Mouse (Mus musculus) intestine, embryonic 15.5 days (tissue): Measurements from ENCODE around the gene Vkorc1l1. TPM values are rescaled to one million over a fixed set of nuclear protein-coding genes. Genes with fewer than 3 reads are reported as not detected.
"Not testable (repeated sequence)": the region's sequence is repeated elsewhere in the genome, so short reads cannot be mapped to it uniquely, and the experiment has no call there.

Source experiments
- ATAC-seq: fragments of 200-750 bp; cut with Nextera tagmentation; 2 replicates; pipeline ENCODE4 v1.8.0; 2017; ENCODE audit warnings: moderate TSS enrichment, moderate library complexity
- H3K27ac ChIP-seq: fragments of 300-500 bp; sonication (generic); 2 replicates; pipeline ENCODE4 v1.5.1; 2015; ENCODE audit warnings: mild to moderate bottlenecking, inconsistent platforms
- H3K27me3 ChIP-seq: fragments of 300-500 bp; sonication (generic); replicated peaks from 2 replicates; pipeline ENCODE4 v1.6.1; 2015; ENCODE audit warnings: inconsistent platforms
- H3K36me3 ChIP-seq: fragments of 300-500 bp; sonication (generic); 2 replicates; pipeline ENCODE4 v1.6.1; 2015; ENCODE audit warnings: inconsistent platforms
- H3K4me1 ChIP-seq: fragments of 300-500 bp; sonication (generic); replicated peaks from 2 replicates; pipeline ENCODE4 v1.6.1; 2015; ENCODE audit warnings: inconsistent platforms
- H3K4me2 ChIP-seq: fragments of 300-500 bp; sonication (generic); replicated peaks from 2 replicates; pipeline ENCODE4 v1.6.1; 2015; ENCODE audit warnings: mild to moderate bottlenecking, inconsistent platforms
- H3K4me3 ChIP-seq: fragments of 300-500 bp; sonication (generic); replicated peaks from 2 replicates; pipeline ENCODE4 v1.5.1; 2015; ENCODE audit warnings: inconsistent platforms
- H3K9ac ChIP-seq: fragments of 300-500 bp; sonication (generic); 2 replicates; pipeline ENCODE4 v1.6.1; 2015; ENCODE audit warnings: inconsistent platforms
- H3K9me3 ChIP-seq: fragments of 300-500 bp; sonication (generic); 2 replicates; pipeline ENCODE4 v1.6.1; 2016; ENCODE audit warnings: inconsistent platforms
- WGBS: fragments of 180-500 bp; shearing (Covaris S2); methylation state at CpG from one replicate; pipeline ENCODE4 v1.1.7; 2015; 5-methylcytosine and 5-hydroxymethylcytosine counted together
- polyA plus RNA-seq: library from polyadenylated mRNA; unstranded; fragments of >200 nt; fragmentation: Nextera tagmentation; extraction: Ambion mirVana; gene quantifications from 2 replicates; pipeline ENCODE4 v1.2.1, GENCODE M21; 2015

Vkorc1l1 gene
- polyA plus RNA-seq, 1 experiment from 2014 or later: 30.9 TPM

DNA sequence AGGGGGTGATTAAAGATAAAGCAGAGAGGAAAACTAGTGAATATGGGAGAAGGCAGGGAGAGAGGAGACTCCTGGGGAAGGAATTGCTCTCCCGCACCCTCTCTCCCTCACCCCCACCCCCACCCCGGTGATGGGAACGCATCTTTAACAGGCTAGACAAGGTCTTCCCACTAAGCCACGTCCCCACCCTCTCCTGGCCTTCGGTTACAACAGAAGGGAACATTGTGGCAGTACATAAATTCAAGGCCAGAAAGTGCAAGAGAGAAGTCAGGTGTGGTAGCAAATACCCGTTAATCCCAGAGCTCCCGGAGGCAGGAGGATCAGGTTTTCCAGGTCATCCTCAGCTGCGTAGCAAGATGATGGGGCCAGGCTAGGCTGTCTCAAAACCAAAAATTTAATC is 22.4 kb upstream of the Vkorc1l1 start:
- Histone ChIP-seq H3K9ac (no peak overlapping the region), H3K27ac (no peak overlapping the region), H3K9me3 (no peaks in the 10 kb centered on the region), H3K4me2 (no peak overlapping the region), H3K4me3 (no peak overlapping the region), H3K36me3 (no peaks in the 10 kb centered on the region), H3K27me3 (no peaks in the 10 kb centered on the region), H3K4me1 (no peaks in the 10 kb centered on the region)
- ATAC-seq: no peak
- 66% methylated on average over 8 of the region's 8 CpGs for WGBS

DNA sequence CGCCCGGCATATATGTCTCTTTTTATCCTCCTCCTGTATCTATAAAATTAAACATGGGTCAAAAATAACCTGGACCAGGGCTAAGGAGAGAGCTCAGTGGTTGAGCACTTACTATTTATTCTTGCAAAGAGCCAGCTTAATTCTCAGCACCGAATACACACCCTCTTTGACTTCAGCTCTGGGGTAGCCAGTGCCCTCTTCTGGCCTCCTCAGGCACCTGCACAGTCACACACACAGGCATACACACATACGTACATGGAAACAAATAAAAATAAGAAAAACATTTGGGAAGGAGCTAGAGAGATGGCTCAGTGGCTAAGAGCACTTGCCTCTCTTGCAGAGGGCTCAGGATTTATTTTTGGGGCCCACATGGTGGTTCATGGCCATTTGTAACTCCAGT is 19.8 kb upstream of the Vkorc1l1 start:
- H3K4me2 ChIP-seq: no peak overlapping the region
- no peaks in the 10 kb centered on the region for H3K4me1 ChIP-seq
- H3K27ac ChIP-seq: no peak overlapping the region
- no peaks in the 10 kb centered on the region for H3K27me3 ChIP-seq
- no peaks in the 10 kb centered on the region for H3K9me3 ChIP-seq
- WGBS: 95% methylated on average over 4 of the region's 4 CpGs
- no peak overlapping the region for H3K9ac ChIP-seq
- ATAC-seq: no peak
- no peak overlapping the region for H3K4me3 ChIP-seq
- H3K36me3 ChIP-seq: no peaks in the 10 kb centered on the region

DNA sequence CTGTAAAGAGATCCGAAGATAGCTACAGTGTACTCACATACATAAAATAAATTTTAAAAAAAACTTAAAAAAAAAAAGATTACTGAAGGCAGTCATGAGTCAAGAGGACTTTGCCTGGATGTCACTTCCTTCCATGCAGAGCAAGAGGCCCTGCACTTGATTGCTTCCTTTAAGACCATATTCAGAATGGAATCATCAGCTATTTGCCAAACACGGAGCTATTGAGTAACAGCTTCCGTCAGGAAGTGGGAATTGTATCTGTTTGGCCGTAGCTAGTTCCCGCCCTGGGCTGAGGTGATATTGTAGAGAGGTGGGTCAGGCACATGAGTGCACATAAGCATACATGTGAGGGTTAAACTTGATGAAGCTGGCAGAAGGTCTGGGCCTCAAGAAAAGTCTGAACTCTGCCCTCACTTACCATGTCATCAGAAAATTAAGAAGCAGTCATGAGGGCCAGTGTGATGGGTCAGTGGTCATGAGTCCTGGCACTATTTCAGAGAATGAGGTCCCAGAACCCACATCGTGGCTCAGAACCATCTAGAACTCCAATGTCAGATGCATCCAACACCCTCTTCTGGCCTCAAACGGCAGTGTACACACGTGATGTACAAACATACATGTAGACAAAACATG is 16.8 kb upstream of the Vkorc1l1 start:
- ATAC-seq: peak; percentile 69
- Histone ChIP-seq H3K27ac (no peak overlapping the region), H3K4me1 (no peaks in the 10 kb centered on the region), H3K27me3 (no peaks in the 10 kb centered on the region), H3K4me3 (no peak overlapping the region), H3K9me3 (no peaks in the 10 kb centered on the region), H3K36me3 (no peaks in the 10 kb centered on the region), H3K4me2 (no peak overlapping the region), H3K9ac (no peak overlapping the region)
- 76% methylated on average over 8 of the region's 8 CpGs for WGBS

DNA sequence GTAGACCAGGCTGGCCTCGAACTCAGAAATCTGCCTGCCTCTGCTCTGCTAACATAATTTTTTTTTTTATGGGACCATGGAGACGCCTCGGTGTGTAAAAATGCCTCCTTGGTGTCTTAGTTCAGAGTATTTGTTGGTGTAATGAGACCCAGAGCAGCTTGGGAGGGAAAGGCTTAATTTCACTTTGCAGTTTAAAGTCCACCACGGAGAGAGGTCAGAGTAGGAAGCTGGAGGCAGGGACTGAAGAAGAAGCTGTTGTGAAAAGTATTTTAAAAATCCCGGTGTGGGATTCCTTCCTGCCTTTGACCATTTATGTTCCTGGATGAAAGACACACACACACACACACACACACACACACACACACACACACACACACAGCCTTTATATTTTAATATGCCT is 15.8 kb upstream of the Vkorc1l1 start:
- Histone ChIP-seq H3K27ac (no peak overlapping the region), H3K4me1 (no peaks in the 10 kb centered on the region), H3K9me3 (no peaks in the 10 kb centered on the region), H3K36me3 (no peaks in the 10 kb centered on the region), H3K4me2 (no peak overlapping the region), H3K9ac (no peak overlapping the region), H3K27me3 (no peaks in the 10 kb centered on the region), H3K4me3 (no peak overlapping the region)
- 72% methylated on average over 5 of the region's 5 CpGs for WGBS
- ATAC-seq: peak; percentile 35; the same call in 1 of the 2 replicates

DNA sequence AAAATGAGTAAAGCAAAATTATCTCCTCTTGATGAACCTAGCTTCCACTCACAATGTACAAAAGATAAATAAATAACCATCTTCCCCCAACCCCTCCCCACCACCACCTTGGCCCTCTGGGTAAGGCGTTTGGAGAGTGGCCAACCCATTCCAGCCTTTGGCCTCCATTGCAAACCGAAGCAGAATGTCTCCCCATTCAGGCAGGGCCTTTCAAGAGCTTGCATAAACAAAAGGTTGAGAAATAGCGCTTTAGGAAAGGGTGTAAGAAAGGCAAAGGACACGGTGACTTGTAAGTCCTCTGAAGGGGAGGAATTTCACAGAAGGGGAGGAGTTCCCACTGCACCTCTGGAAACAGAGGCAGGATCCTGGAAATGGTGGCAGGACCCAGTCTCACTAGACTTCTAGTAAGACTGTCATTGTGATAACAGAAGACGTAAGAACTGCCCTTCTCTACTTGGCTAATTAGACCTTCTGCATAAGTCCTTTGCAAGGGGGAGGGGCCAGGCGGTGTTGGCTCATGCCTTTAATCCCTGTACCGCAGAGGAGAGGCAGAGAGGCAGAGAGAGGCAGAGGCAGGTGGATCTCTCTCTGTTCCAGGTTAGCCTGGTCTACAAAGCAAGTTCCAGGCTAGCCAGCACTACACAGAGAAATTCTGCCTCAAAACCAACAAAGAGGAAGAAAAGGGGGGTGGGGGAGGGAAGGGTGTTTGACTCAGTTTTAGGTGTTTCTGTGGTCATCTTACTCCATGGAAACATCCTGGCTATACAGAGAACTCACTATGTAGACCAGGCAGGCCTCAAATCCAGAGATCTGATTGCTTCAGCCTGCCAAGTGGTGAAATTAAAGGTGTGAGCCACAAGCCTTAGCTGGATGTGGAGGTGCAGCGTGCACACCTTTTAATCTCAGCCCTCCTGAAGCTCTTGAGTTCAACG is 11.6 kb upstream of the Vkorc1l1 start:
- Histone ChIP-seq H3K36me3 (no peaks in the 10 kb centered on the region), H3K4me3 (no peak overlapping the region), H3K4me2 (no peak overlapping the region), H3K27ac (no peak overlapping the region), H3K27me3 (no peaks in the 10 kb centered on the region), H3K4me1 (no peaks in the 10 kb centered on the region), H3K9ac (no peak overlapping the region), H3K9me3 (no peaks in the 10 kb centered on the region)
- WGBS: 49% methylated on average over 9 of the region's 9 CpGs
- ATAC-seq: no peak

DNA sequence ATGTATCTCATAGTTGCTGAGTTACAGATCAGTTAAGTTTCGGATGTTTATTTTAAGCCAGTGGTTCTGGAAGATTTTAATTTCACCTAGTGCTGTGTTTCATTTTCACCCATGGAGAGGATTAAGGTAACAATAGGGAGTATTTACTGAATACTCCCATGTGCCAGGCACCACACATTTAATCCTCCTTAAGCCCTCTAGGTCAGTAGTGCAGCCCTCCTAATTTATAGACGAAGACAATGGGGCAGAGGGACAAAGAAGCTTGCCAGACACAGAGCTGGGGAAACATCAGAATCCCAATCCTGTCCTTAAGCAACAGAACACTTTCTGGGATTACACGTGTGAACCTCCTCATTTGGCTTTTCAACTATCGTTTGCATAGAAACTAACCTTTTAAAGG is 4.8 kb upstream of the Vkorc1l1 start:
- ATAC-seq: no peak
- no peak overlapping the region for H3K4me3 ChIP-seq
- no peaks in the 10 kb centered on the region for H3K4me1 ChIP-seq
- H3K9ac ChIP-seq: no peak overlapping the region
- 55% methylated on average over 4 of the region's 4 CpGs for WGBS
- no peaks in the 10 kb centered on the region for H3K36me3 ChIP-seq
- H3K9me3 ChIP-seq: no peaks in the 10 kb centered on the region
- no peak overlapping the region for H3K27ac ChIP-seq
- H3K4me2 ChIP-seq: no peak overlapping the region
- no peaks in the 10 kb centered on the region for H3K27me3 ChIP-seq

DNA sequence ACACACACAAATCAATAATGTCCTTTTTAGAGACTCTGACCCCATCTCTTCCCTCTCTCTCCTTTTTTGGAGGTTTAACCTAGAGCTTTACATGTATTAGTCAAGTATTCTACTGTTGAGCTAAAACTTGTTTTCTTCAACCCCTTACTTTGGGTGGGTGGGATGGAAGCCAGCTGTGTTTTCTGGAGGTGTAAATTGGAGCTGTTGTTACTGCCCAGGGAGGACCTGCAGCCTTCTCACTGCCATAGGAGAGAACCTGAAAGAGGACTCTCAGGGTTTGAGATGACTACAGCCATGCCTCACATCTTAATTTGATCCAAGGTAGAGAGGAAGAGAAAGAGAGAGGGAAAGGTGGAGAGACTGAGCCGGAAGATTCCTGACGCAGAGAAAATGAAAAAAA is 1.5 kb upstream of the Vkorc1l1 start:
- no peak for ATAC-seq
- no peak overlapping the region for H3K4me2 ChIP-seq
- H3K4me1 ChIP-seq: no peaks in the 10 kb centered on the region
- no peaks in the 10 kb centered on the region for H3K36me3 ChIP-seq
- H3K4me3 ChIP-seq: no peak overlapping the region
- 44% methylated on average over 2 of the region's 2 CpGs for WGBS
- H3K27ac ChIP-seq: no peak overlapping the region
- no peak overlapping the region for H3K9ac ChIP-seq
- no peaks in the 10 kb centered on the region for H3K9me3 ChIP-seq
- H3K27me3 ChIP-seq: no peaks in the 10 kb centered on the region

DNA sequence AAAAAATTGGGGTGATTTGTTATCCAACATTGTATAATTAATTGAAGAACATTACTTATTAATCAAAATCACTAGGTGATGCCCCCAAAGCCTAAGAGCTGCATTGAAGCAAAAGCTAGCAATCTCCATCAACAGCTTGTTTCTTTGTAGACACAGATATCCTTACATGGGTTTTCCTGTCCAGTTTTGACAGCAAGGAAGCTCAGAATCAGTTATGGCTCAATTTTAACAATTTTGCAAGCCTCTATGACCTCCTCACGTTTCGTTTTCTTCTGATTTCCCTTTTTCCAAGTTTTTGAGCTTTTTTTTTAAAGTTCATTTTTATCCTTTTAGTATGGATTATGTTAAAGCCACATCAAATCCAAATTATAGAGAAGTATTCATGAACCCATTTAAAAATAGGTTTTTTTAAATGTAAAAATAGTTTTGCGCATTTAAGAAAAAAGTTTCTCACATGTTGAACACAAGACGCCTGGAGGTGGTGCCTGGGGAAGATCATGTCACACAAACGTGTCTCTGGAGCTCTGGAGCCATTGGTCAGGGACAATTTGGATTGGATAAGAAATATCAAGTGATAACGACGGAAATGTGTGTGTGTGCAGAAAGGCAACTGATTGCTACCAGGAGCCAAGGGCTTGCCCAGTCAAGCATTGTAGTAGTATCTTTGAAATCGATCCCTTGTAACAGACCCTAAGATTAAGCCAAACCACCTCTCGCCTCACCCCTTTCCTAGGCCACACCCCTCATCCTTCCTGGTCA is 855 bp upstream of the Vkorc1l1 start:
- H3K27me3 ChIP-seq: no peaks in the 10 kb centered on the region
- ATAC-seq: no peak; the same call in 1 of the 2 replicates
- 4% methylated on average over 9 of the region's 9 CpGs for WGBS
- H3K27ac ChIP-seq: no peak overlapping the region
- no peaks in the 10 kb centered on the region for H3K36me3 ChIP-seq
- peak overlapping the region; percentile 5; the same call in 1 of the 2 replicates for H3K9ac ChIP-seq
- peak overlapping the region; percentile 54 for H3K4me2 ChIP-seq
- H3K4me3 ChIP-seq: peak overlapping the region; percentile 89
- no peaks in the 10 kb centered on the region for H3K4me1 ChIP-seq
- H3K9me3 ChIP-seq: no peaks in the 10 kb centered on the region

DNA sequence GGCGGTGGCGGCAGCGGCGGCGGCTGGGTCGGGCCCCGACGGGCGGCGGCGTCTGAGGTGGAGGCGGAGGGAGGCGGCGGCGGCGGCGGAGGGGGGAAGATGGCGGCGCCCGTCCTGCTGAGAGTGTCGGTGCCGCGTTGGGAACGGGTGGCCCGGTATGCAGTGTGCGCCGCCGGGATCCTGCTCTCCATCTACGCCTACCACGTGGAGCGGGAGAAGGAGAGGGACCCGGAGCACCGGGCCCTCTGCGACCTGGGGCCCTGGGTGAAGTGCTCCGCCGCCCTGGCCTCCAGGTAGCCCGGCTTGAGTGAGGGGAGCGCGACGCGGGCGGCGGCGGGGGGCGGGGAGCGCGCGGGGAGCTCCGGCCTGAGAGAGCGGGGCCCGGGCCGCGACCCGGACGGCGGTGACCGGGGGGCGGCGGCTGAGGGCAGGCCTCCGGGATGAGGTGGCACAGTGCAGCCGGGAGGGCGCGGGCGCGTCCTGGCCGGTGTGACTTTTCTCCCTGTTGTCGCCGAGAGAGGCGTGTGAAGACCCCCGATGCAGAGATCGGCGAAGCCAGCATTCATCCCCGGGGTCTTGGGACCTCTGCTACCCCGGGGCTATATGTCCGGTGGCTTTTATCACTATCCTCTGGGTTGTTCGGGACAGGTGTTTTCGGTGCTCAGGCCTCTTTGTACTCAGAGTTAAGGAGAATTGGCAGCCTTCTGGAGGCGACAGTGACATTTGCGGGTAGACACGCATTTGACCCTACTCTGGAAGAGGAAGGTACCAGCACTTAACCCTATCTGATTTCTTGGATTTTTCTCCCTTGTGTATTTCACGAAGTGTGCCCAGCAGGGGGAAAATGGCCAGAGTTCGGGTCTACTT is 536 bp downstream of the Vkorc1l1 start:
- not testable (repeated sequence) for H3K4me1 ChIP-seq, H3K27me3 ChIP-seq, H3K9me3 ChIP-seq, H3K36me3 ChIP-seq
- peak; percentile 52 for ATAC-seq
- WGBS: 1% methylated on average over 45 of the region's 82 CpGs
- Histone ChIP-seq H3K27ac (peak overlapping the region; percentile 73), H3K4me3 (peak overlapping the region; percentile 89), H3K4me2 (peak overlapping the region; percentile 77), H3K9ac (peak overlapping the region; percentile 91)

DNA sequence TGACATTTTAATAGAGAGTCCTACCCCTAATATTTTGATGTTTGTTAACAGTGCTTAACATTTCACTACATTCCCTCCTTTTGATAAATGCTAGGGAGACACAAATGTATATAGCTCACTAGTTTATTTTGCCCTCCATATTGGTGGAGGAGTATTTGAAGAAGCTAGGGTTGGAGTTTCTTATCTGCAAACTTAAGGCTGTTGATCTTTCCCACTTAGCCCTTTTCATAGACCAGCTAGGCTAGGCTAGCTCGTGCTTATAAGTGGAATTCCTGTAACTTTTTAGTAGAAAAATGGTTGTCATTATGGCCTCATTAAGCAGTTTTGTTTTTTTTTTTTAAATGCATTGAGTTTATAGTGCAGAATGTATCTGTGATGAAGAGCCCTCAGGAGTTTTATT is 1.6 kb downstream of the Vkorc1l1 start:
- H3K27ac ChIP-seq: no peak overlapping the region
- H3K36me3 ChIP-seq: no peaks in the 10 kb centered on the region
- WGBS: 63% methylated on average over 1 of the region's 1 CpGs
- H3K4me1 ChIP-seq: no peaks in the 10 kb centered on the region
- no peak overlapping the region for H3K9ac ChIP-seq
- H3K27me3 ChIP-seq: no peaks in the 10 kb centered on the region
- ATAC-seq: no peak
- no peak overlapping the region for H3K4me3 ChIP-seq
- no peaks in the 10 kb centered on the region for H3K9me3 ChIP-seq
- no peak overlapping the region for H3K4me2 ChIP-seq

DNA sequence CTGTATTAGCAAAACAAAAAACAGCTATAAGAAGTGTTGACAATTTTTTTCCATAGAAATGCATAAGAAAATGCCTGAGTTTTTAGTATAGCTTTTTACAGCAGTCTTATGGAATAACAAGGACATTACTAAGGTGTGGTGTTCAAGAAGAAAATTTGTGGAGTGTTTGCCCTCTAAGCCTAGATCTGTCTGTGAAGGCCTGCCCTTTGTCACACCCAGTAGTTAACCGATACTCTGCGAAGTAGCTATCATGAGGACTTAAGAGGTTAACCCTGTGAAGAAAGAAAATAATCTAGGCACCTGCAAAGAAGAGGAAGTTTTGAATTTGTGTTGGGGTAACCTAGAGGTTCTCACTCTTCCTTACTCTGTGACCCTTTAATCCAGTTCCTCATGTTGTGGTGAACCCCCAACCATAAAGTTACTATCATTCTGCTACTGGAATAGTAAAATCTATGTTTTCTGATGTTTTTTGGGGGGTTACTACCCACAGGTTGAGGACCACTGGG is 5.8 kb downstream of the Vkorc1l1 start:
- Histone ChIP-seq H3K27ac (no peak overlapping the region), H3K9ac (no peak overlapping the region), H3K27me3 (no peaks in the 10 kb centered on the region), H3K9me3 (no peaks in the 10 kb centered on the region), H3K36me3 (no peaks in the 10 kb centered on the region), H3K4me2 (no peak overlapping the region), H3K4me3 (no peak overlapping the region), H3K4me1 (no peaks in the 10 kb centered on the region)
- 74% methylated on average over 2 of the region's 2 CpGs for WGBS
- ATAC-seq: peak; percentile 58
